Mouse (Mus musculus): Measurements from ENCODE around the gene S1pr4.
A peak's percentile ranks its signal among the peaks of the same experiment; 100 is the strongest.

S1pr4 gene

DNA sequence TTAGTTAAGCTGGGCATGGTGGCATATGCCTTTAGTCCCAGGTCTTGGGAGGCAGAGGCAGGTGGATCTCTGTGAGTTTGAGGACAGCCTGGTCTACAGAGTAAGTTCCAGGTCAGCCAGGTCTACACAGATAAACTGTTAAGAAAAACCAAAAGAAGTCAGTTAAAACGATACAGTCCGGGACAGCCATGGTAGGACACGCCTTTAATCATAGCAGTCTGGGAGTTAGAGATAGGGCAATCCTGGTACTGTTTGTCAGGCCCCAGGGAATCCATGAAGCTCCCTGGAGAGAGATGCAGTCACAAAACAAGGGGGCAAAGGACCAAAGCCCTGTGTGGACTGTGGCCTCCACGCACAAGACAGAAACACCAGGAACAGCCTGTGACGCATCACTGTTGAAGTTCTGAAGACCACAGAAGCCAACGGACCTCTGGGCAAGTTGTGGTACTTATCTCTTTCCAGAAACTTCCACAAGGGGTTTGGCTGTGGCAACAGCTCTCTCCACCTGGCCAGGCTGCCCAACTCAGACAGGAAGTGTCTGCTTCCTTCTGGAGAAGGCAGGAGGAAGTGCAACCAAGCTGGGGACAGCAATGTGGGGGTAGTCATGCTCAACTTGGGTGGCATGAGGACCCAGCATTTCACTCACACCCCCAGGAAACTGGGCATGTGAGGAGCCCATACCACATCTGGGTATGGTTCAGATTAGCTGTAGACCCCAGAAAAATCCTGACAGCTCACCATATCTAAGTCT is 19.5 kb upstream of the S1pr4 start:
- no peak for DNase-seq (ENCODE audit: low spot score in 2 of 2)

DNA sequence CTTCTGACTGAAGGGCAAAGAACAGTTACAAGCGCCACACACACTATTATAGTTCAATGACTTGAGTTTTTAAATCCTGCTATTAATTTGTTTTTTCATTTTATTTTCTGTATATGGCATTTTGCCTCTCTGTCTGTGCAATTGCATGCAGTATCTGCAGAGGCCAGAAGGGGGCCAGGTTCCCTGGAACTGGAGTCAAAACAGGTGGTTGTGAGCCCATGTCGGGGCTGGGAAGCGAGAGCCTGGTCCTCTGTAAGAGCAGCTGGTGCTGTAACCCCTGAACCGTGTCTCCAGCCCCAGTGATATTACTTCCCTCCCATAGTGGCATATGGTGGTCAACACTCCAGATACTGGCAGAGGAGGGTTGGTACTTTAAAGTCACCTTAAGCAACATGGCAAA is 18.6 kb upstream of the S1pr4 start:
- DNase-seq (ENCODE audit: low spot score in 2 of 2), result peak; percentile 52 to 80

- peak in 1 of 2 experiments; percentile 56 for DNase-seq (ENCODE audit: low spot score in 2 of 2)
These were observed 17.3 kb upstream of the S1pr4 start for GRCm38 (mm10) chr10:81517227-81517626.

- no peak for DNase-seq (ENCODE audit: low spot score in 2 of 2)
These were observed 13.9 kb upstream of the S1pr4 start for GRCm38 (mm10) chr10:81513798-81514197.

GRCm38 (mm10) chr10:81510246-81510810 is 10.4 kb upstream of the S1pr4 start:
- peak; percentile 71 to 84 for DNase-seq (ENCODE audit: low spot score in 2 of 2)

- peak; percentile 71 to 83 for DNase-seq (ENCODE audit: low spot score in 2 of 2)
These were observed 8.0 kb upstream of the S1pr4 start for GRCm38 (mm10) chr10:81507691-81508489.

GRCm38 (mm10) chr10:81507095-81507494 is 7.2 kb upstream of the S1pr4 start:
- no peak for DNase-seq (ENCODE audit: low spot score in 2 of 2)

GRCm38 (mm10) chr10:81505016-81505664 is 5.2 kb upstream of the S1pr4 start:
- DNase-seq (ENCODE audit: low spot score in 2 of 2), result peak; percentile 51 to 77

GRCm38 (mm10) chr10:81502658-81503057 is 2.7 kb upstream of the S1pr4 start:
- peak; percentile 86 to 88 for DNase-seq (ENCODE audit: low spot score in 2 of 2)

- DNase-seq (ENCODE audit: low spot score in 2 of 2), result no peak
These were observed 1.9 kb upstream of the S1pr4 start for GRCm38 (mm10) chr10:81501863-81502262.

DNA sequence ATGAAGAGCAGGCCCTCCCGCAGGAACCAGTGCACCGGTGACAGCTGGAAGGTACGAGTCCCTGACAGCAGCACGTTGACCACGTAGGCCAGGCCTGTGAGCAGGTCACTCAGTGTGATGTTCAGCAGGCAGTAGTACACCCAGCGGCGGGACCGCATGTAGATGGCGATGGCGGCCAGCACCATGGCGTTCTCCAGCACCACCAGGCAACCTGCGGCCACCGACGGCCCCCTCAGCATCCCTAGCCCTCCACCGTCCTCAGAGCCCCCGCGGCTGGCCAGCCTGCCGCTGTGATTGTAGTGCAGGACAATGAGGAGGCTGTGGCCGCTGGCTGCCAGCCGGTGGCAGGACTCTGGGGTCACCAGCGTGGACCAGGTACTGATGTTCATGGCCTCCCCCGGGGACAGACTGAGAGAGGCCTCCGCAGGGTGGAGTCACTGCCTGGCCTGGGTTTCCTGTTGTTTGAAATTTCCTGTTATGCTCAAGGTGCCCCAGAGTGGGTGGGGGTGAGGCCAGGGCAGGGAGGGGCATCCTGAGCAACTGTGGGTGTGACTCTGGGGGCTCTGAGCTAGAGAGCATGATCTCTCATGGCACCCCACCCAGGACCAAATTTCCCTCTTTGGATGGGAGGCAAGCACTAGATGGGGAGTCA is 556 bp downstream of the S1pr4 start:
- peak; percentile 85 to 87 for DNase-seq (ENCODE audit: low spot score in 2 of 2)

DNA sequence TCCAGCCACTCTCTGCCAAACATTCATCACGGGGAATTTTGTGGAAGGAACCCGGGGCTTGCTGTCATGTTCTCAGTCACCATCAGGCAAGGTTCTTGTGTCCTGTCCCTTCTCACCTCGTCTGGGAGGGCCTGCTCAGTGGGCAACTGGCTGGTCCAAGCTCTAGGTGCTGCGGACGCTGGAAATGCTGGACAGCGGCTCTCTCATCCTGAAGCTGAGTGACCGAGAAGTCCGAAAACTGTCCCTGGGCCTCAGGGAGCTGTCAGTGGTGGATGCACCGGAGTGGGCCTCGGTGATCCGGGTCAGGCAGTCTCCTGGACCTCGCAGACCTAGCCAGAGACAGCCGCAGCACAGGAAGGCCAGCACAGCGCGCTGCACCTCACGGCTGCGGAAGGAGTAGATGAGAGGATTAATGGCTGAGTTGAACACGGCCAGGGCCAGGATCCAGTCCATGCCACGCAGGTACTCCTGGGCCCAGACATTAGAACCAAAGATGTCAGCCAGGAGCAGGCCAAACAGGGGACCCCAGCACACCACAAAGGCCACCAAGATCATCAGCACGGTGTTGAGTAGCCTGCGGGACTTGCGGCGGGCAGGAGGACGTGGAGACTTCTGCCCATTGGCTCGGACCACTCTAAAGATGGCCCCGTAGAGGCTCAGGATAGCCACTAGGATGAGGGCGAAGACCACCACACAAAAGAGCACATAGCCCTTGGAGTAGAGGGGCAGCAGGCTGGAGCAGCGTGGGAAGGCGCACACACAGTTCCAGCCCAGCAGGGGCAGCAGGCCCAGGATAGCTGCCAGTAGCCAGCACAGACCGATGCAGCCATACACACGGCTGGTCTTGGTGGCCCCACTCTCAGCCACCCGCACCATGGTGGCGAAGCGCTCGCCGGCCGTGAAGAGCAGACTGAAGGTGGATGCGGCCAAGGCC is 1.3 kb downstream of the S1pr4 start:
- DNase-seq (ENCODE audit: low spot score in 2 of 2), result peak; percentile 31 to 42

GRCm38 (mm10) chr10:81497401-81498270 is 2.3 kb downstream of the S1pr4 start:
- peak; percentile 28 to 46 for DNase-seq (ENCODE audit: low spot score in 2 of 2)

- DNase-seq (ENCODE audit: low spot score in 2 of 2), result no peak
These were observed 3.0 kb downstream of the S1pr4 start for GRCm38 (mm10) chr10:81496969-81497368.

GRCm38 (mm10) chr10:81496264-81496901 is 3.5 kb downstream of the S1pr4 start, which contains the start of gene Ncln:
Gene Ncln, minus strand, starts transcription at chr10:81496392.
- peak; percentile 97 to 98 for DNase-seq (ENCODE audit: low spot score in 2 of 2)

- no peak for DNase-seq (ENCODE audit: low spot score in 2 of 2)
These were observed 4.2 kb downstream of the S1pr4 start for GRCm38 (mm10) chr10:81495616-81496263.

- no peak for DNase-seq (ENCODE audit: low spot score in 2 of 2)
These were observed 4.8 kb downstream of the S1pr4 start for GRCm38 (mm10) chr10:81495151-81495550.
